Mouse (Mus musculus): ENCODE data around the gene Snx19. TPM values are rescaled to one million over a fixed set of nuclear protein-coding genes. Genes with fewer than 3 reads are reported as not detected.

Gene Snx19
- polyA plus RNA-seq, 1 experiment: 0.08 TPM

DNA sequence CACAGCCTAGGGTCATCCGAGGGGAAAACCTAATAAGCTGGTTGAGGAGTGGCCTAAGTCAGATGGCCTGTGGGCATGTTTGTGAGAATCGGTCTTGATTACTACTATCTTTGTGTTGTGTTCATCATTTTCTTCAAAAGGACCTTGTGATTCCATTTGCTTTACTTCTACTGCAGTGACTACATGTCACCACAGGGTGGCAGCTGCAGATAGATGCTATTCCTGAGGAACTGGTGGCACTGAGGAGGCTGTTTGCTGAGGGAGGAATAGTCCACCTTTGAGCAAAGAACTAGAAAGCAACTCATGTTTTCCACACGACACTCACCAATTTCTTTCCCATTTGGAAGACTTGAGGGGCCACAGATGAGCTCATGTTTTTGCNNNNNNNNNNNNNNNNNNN, 11.6 kb downstream of the Snx19 start:
- Histone ChIP-seq H3K9me3 (ENCODE audit: control insufficient read depth, low read length) (no peaks in the 10 kb centered on the region), H3K4me1 (ENCODE audit: control insufficient read depth) (no peaks in the 10 kb centered on the region), H3K4me3 (replicated peaks) (no peak overlapping the region), H3K27me3 (ENCODE audit: control insufficient read depth) (no peaks in the 10 kb centered on the region), H3K36me3 (ENCODE audit: control insufficient read depth) (peaks cover 75% of the 10 kb centered on the region)
- TF ChIP-seq GATA1 (IDR thresholded peaks at IDR 0.05; ENCODE audit: low read length) (no peak), TAL1 (IDR thresholded peaks at IDR 0.05; ENCODE audit: low read length) (no peak)

DNA sequence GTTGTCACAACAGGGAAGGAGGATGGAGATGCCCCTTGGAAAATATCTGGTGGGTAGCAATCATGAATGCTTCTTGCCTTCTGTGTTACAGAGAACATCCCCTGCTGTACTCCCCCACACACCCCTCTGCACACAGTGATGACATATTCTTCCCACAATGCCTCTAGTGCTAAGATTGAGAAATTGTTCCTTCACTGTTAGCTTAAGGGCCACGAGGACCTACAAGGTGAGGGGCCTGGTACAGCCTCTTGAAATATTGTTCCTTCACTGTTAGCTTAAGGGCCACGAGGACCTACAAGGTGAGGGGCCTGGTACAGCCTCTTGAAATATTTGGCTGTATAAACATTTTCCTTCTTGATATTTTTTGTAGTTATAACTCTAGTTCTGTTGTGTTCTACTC, 14.9 kb downstream of the Snx19 start:
- peaks cover 74% of the 10 kb centered on the region for H3K36me3 ChIP-seq (ENCODE audit: control insufficient read depth)
- no peaks in the 10 kb centered on the region for H3K27me3 ChIP-seq (ENCODE audit: control insufficient read depth)
- TF ChIP-seq GATA1 (IDR thresholded peaks at IDR 0.05; ENCODE audit: low read length): no peak
- H3K4me3 ChIP-seq (replicated peaks): no peak overlapping the region
- H3K4me1 ChIP-seq (ENCODE audit: control insufficient read depth): no peaks in the 10 kb centered on the region
- no peaks in the 10 kb centered on the region for H3K9me3 ChIP-seq (ENCODE audit: control insufficient read depth, low read length)

DNA sequence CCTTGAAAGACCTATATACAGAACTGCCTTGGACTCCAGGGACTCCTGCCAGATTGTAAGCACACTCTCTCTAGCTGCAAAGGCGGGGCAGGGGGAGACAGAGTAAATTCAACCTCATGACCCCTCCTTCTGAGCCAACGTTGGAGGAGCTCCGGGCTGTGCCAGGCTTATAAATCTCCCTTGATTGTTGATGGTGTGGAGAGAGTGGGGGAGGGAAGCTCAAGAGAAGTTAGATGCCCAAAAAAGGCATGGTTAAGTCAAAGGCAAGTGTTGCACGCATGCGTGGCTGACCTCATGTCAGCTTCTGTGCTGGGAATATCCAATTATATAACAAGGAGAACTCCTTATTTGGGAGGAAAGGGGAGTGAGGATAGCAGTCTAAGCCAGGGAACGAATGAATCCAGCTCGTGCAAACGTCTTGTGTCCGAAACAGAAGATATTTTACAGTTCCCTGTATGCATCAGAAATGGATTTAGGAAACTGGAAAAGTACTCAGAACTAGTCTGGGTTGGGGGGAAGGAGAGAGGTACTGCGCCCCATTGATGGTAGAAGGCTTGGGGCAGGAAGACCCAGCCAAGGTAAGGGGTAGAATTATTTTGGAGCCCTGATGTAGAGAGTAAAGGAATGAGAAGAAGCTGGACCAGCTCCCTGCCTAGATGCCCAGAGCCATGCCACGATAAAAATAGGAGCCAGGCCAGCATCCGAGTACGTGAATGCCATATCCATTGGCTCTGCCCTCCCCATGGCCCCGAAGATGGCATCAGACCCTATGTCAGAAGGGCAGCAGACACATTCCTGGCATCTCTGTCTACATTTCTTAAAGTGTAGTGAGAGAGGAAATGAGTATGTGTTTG, 18.6 kb downstream of the Snx19 start:
- Histone ChIP-seq H3K4me1 (ENCODE audit: control insufficient read depth) (no peaks in the 10 kb centered on the region), H3K27me3 (ENCODE audit: control insufficient read depth) (no peaks in the 10 kb centered on the region), H3K9me3 (ENCODE audit: control insufficient read depth, low read length) (no peaks in the 10 kb centered on the region), H3K4me3 (replicated peaks) (no peak overlapping the region), H3K36me3 (ENCODE audit: control insufficient read depth) (peaks cover 51% of the 10 kb centered on the region)
- no peak for TF ChIP-seq GATA1 (IDR thresholded peaks at IDR 0.05; ENCODE audit: low read length)
- TF ChIP-seq TAL1 (IDR thresholded peaks at IDR 0.05; ENCODE audit: low read length): no peak

DNA sequence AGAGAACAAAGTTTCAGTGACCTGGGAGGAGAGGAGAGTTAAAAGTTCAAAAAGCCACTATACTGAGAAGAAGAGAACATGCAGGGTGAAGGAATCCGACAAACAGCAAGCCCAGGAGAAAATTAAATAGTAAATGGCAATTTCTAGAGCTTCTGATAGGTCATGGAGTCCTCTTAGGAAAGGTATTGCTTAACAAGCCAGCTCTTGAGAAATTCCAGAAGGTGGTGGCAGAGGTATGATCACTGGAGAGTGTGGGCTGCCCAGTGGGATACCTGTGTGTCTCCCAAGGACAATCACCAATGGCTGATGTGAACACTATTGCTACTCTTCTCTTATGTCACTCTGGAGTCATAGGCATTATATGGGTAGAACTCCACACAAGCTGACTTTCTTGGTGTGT, 19.2 kb downstream of the Snx19 start:
- Histone ChIP-seq H3K36me3 (ENCODE audit: control insufficient read depth) (peaks cover 46% of the 10 kb centered on the region), H3K9me3 (ENCODE audit: control insufficient read depth, low read length) (no peaks in the 10 kb centered on the region), H3K4me1 (ENCODE audit: control insufficient read depth) (no peaks in the 10 kb centered on the region), H3K4me3 (replicated peaks) (no peak overlapping the region), H3K27me3 (ENCODE audit: control insufficient read depth) (no peaks in the 10 kb centered on the region)
- TF ChIP-seq GATA1 (IDR thresholded peaks at IDR 0.05; ENCODE audit: low read length) (no peak), TAL1 (IDR thresholded peaks at IDR 0.05; ENCODE audit: low read length) (no peak)

DNA sequence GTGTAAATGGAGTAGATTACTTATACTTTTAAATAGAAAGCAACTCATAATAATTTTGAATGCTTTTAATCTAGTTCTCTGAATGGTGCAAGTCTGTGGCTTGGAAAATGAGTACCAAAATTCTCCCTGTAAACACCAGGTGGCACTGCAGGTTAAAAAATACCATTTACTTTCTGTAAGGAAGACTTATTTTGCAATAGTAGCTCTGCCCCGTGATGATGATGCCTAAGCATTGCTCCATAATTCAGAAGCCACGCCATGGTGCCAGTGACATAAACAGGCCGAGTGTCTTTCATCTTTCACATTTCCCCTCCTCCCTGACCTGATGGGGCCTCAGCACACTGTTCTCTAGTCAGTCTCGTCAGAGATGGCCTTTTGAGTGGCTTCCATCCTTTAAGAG, 21.6 kb downstream of the Snx19 start:
- no peak overlapping the region for H3K4me3 ChIP-seq (replicated peaks)
- H3K4me1 ChIP-seq (ENCODE audit: control insufficient read depth): no peaks in the 10 kb centered on the region
- peaks cover 43% of the 10 kb centered on the region for H3K36me3 ChIP-seq (ENCODE audit: control insufficient read depth)
- TF ChIP-seq TAL1 (IDR thresholded peaks at IDR 0.05; ENCODE audit: low read length) (no peak), GATA1 (IDR thresholded peaks at IDR 0.05; ENCODE audit: low read length) (no peak)
- H3K9me3 ChIP-seq (ENCODE audit: control insufficient read depth, low read length): no peaks in the 10 kb centered on the region
- no peaks in the 10 kb centered on the region for H3K27me3 ChIP-seq (ENCODE audit: control insufficient read depth)

DNA sequence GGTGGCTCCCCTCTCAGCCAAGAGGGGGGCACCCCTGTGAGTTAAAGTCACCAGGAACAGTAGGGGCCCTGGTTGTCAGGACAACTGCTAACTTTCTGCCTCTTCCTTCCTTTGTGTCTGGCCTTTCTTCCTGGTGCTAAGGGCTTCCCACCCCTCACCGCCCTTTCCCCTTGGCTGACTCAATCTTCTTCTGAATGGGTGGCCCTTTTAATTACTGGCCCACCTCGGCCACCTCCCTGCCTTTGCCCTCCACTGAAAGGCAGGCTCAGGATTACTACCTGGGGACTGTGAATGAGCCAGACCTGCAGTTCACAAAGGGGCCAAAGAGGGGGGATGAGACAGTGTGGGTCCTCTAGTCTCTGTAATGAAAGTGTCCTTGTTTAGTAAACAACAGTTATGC, 23.0 kb downstream of the Snx19 start:
- H3K4me1 ChIP-seq (ENCODE audit: control insufficient read depth): no peaks in the 10 kb centered on the region
- no peak for TF ChIP-seq GATA1 (IDR thresholded peaks at IDR 0.05; ENCODE audit: low read length)
- TF ChIP-seq TAL1 (IDR thresholded peaks at IDR 0.05; ENCODE audit: low read length): no peak
- H3K36me3 ChIP-seq (ENCODE audit: control insufficient read depth): peaks cover 34% of the 10 kb centered on the region
- no peaks in the 10 kb centered on the region for H3K27me3 ChIP-seq (ENCODE audit: control insufficient read depth)
- H3K9me3 ChIP-seq (ENCODE audit: control insufficient read depth, low read length): no peaks in the 10 kb centered on the region
- H3K4me3 ChIP-seq (replicated peaks): no peak overlapping the region

DNA sequence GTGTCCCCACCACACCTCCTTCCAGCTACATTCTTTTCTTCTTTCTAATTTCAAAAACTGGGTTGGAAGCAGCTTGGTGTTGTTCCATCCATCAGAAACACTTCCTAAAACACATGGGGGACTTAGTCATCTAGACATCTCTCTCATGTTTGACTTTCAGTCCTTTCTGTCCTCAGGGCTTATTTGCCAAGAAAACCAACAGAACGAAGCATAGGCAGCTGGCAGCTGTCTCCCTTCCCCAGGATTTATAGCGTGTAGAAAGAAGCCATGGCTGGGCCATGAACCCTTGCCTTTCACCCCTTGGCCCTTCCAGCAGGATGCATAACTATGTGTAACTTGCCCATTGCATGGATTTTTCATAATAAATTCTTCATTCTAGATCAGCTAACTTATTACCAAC, 23.9 kb downstream of the Snx19 start:
- Histone ChIP-seq H3K4me1 (ENCODE audit: control insufficient read depth) (no peaks in the 10 kb centered on the region), H3K27me3 (ENCODE audit: control insufficient read depth) (no peaks in the 10 kb centered on the region), H3K4me3 (replicated peaks) (no peak overlapping the region), H3K36me3 (ENCODE audit: control insufficient read depth) (peaks cover 26% of the 10 kb centered on the region), H3K9me3 (ENCODE audit: control insufficient read depth, low read length) (no peaks in the 10 kb centered on the region)
- TF ChIP-seq GATA1 (IDR thresholded peaks at IDR 0.05; ENCODE audit: low read length) (no peak), TAL1 (IDR thresholded peaks at IDR 0.05; ENCODE audit: low read length) (no peak)

DNA sequence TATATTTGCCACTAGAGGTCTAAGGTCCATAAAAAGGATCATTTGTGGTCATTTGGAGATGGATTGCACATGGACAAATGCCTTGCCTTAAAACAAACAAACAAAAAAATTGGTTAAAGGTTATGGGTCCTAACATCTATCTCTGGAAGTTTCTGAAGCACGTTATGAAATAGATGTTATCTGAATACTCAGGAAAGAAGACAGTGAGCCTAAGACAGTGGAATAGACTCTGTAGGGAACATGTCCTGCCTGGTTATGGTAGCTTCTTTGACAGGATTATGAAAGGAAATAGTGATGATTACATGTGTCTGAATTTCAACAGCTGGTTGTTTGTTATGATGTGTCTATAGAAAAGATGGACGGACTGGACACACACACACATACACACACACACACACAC, 27.6 kb downstream of the Snx19 start:
- TF ChIP-seq GATA1 (IDR thresholded peaks at IDR 0.05; ENCODE audit: low read length) (no peak), TAL1 (IDR thresholded peaks at IDR 0.05; ENCODE audit: low read length) (no peak)
- Histone ChIP-seq H3K9me3 (ENCODE audit: control insufficient read depth, low read length) (no peaks in the 10 kb centered on the region), H3K27me3 (ENCODE audit: control insufficient read depth) (no peaks in the 10 kb centered on the region), H3K4me3 (replicated peaks) (no peak overlapping the region), H3K36me3 (ENCODE audit: control insufficient read depth) (peaks cover 9% of the 10 kb centered on the region), H3K4me1 (ENCODE audit: control insufficient read depth) (no peaks in the 10 kb centered on the region)

DNA sequence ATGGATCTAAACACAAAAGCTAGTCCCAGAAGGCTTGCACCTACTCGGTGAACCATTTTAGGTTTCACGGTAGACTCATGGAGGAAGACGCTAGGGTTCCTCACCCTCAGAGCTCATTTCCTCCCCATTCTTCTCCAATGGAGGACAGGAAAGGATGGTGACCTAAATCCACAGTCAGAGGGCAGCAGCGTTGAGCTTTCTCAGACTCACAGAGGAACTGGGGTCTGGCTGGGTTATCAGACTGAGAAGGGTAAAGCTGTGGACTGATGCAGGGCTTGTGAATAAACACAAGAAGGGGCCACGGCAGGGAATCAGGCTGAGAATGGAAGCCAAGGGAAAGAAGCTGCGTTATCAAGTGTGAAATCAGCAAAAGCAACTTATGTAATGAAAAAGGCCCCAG, 29.3 kb downstream of the Snx19 start:
- Histone ChIP-seq H3K9me3 (ENCODE audit: control insufficient read depth, low read length) (no peaks in the 10 kb centered on the region), H3K27me3 (ENCODE audit: control insufficient read depth) (no peaks in the 10 kb centered on the region), H3K4me1 (ENCODE audit: control insufficient read depth) (no peaks in the 10 kb centered on the region), H3K36me3 (ENCODE audit: control insufficient read depth) (peaks cover 9% of the 10 kb centered on the region), H3K4me3 (replicated peaks) (no peak overlapping the region)
- no peak for TF ChIP-seq TAL1 (IDR thresholded peaks at IDR 0.05; ENCODE audit: low read length)
- no peak for TF ChIP-seq GATA1 (IDR thresholded peaks at IDR 0.05; ENCODE audit: low read length)

DNA sequence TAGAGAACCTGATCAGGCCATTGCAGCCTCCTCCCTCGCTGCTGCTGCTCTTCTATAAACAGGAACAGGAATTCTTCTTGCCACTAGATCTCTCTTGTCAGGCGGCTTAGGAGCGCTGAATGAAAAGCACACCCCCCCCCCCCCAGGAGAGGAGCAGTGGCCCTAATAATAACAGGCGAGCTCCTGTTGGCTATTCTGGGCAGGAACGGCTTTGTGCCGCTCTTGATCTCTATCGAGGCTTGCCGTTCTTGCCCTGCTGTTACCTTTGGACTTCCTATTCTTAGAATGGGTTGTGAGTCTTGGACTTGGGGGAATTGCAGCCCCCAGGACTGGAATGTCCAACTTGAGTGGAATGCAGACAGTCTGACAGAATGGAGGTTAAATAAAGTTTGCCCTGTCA, 33.6 kb downstream of the Snx19 start:
- H3K36me3 ChIP-seq (ENCODE audit: control insufficient read depth): peaks cover 35% of the 10 kb centered on the region
- H3K27me3 ChIP-seq (ENCODE audit: control insufficient read depth): no peaks in the 10 kb centered on the region
- no peaks in the 10 kb centered on the region for H3K4me1 ChIP-seq (ENCODE audit: control insufficient read depth)
- H3K4me3 ChIP-seq (replicated peaks): no peak overlapping the region
- TF ChIP-seq GATA1 (IDR thresholded peaks at IDR 0.05; ENCODE audit: low read length) (no peak), TAL1 (IDR thresholded peaks at IDR 0.05; ENCODE audit: low read length) (no peak)
- no peaks in the 10 kb centered on the region for H3K9me3 ChIP-seq (ENCODE audit: control insufficient read depth, low read length)

Data from erythroblast, embryonic 14.5 days (primary cell).